Mouse (Mus musculus) hindbrain, embryonic 13.5 days (tissue): ENCODE results near the gene Gm17622. TPM values are rescaled to one million over a fixed set of nuclear protein-coding genes. Genes with fewer than 3 reads are reported as not detected.

Source experiments
- ATAC-seq: fragments of 200-750 bp; cut with Nextera tagmentation; 2 replicates; pipeline ENCODE4 v1.8.0; 2017; ENCODE audit warnings: moderate TSS enrichment; ENCODE audit not compliant: low FRiP score
- H3K27ac ChIP-seq: fragments of 300-500 bp; sonication (generic); 2 replicates; pipeline ENCODE4 v1.5.1; 2015; ENCODE audit warnings: inconsistent platforms, mild to moderate bottlenecking, moderate library complexity
- H3K27me3 ChIP-seq: fragments of 300-500 bp; sonication (generic); 2 replicates; pipeline ENCODE4 v1.6.1; 2015; ENCODE audit warnings: mild to moderate bottlenecking, inconsistent platforms
- H3K36me3 ChIP-seq: fragments of 300-500 bp; sonication (generic); 2 replicates; pipeline ENCODE4 v1.6.1; 2015; ENCODE audit warnings: mild to moderate bottlenecking, inconsistent platforms
- H3K4me1 ChIP-seq: fragments of 300-500 bp; sonication (generic); replicated peaks from 2 replicates; pipeline ENCODE4 v1.6.1; 2015; ENCODE audit warnings: inconsistent platforms
- H3K4me2 ChIP-seq: fragments of 300-500 bp; sonication (generic); 2 replicates; pipeline ENCODE4 v1.6.1; 2015; ENCODE audit warnings: inconsistent platforms, mild to moderate bottlenecking, moderate library complexity
- H3K4me3 ChIP-seq: fragments of 300-500 bp; sonication (generic); 2 replicates; pipeline ENCODE4 v1.5.1; 2015; ENCODE audit warnings: mild to moderate bottlenecking, inconsistent platforms
- H3K9ac ChIP-seq: fragments of 300-500 bp; sonication (generic); 2 replicates; pipeline ENCODE4 v1.6.1; 2015; ENCODE audit warnings: mild to moderate bottlenecking, inconsistent platforms
- H3K9me3 ChIP-seq: fragments of 300-500 bp; sonication (generic); 2 replicates; pipeline ENCODE4 v1.6.1; 2016; ENCODE audit warnings: inconsistent platforms
- WGBS: fragments of 180-500 bp; shearing (Covaris S2); methylation state at CpG from one replicate; pipeline ENCODE4 v1.1.7; 2015; 5-methylcytosine and 5-hydroxymethylcytosine counted together
- polyA plus RNA-seq: library from polyadenylated mRNA; unstranded; fragments of >200 nt; fragmentation: Nextera tagmentation; extraction: Ambion mirVana; gene quantifications from 2 replicates; pipeline ENCODE4 v1.2.1, GENCODE M21; 2015

Gm17622 gene
- not detected in 2 replicates for polyA plus RNA-seq

GRCm38 (mm10) chr13:96490433-96490832 lies at the start of gene Gm17622:
Gene Gm17622, plus strand, starts transcription at chr13:96490733.
- 97% methylated on average over 3 of the region's 3 CpGs for WGBS
- Histone ChIP-seq H3K9me3 (no peaks in the 10 kb centered on the region), H3K4me3 (no peak within 1 kb of the TSS), H3K27me3 (no peaks in the 10 kb centered on the region), H3K36me3 (peaks cover 11% of the 10 kb centered on the region), H3K9ac (no peak within 1 kb of the TSS), H3K4me1 (no peaks in the 10 kb centered on the region), H3K27ac (no peak within 1 kb of the TSS), H3K4me2 (no peak within 1 kb of the TSS)
- ATAC-seq, result no peak

DNA sequence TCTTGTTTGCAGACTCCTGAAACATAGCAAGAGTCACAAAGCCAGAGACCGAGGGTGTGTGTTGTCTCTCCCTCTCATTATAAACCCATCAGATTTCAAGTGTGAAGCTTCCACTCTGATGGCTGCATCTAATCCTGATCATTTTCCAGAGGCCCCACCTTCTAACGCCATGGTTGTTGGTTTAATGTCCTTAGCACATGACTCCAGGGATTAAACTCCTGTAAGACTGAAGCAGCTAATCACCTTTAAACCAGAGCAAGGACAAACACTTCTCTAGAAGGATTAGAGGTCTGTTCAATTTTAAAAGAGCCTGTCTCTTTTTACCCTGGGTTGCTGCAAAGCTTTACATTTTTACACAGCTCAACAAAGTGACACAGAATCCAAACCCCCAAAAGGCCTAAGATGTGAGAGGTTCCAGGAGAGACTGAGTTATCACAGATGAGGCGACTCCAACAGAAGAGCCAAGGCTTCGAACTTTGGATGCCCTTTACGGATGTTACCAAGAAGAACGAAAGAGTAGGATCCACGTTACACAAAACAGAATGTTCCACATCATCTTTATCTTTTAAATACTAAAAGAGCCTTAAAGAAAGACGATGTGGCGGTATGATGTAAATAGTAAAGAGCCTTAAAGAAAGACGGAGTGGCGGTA lies 40.2 kb upstream of the Gm17622 start:
- Histone ChIP-seq H3K4me3 (no peak overlapping the region), H3K9ac (no peak overlapping the region), H3K4me1 (no peaks in the 10 kb centered on the region), H3K27ac (no peak overlapping the region), H3K4me2 (no peak overlapping the region), H3K27me3 (no peaks in the 10 kb centered on the region), H3K36me3 (no peaks in the 10 kb centered on the region), H3K9me3 (no peaks in the 10 kb centered on the region)
- no peak for ATAC-seq
- 92% methylated on average over 11 of the region's 11 CpGs for WGBS

DNA sequence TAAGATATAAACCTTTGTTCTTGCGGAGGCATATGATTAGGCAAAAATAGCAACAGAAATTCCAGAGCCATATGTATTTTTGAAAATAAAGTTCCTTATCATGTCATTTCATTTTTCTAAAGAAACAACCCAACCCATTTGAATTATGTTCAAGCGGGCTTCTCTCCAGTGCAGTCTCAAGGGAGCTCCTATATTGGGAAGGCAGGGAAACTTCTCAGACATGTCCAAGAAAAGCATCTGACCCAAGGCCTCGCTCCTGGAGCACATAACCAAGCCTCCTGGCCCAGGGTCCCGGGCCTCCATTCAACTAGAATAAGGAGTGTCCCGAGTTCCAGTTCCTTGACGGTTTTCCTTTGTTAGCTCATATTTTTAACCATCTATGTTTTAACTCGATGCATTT lies 39.7 kb upstream of the Gm17622 start:
- Histone ChIP-seq H3K9me3 (no peaks in the 10 kb centered on the region), H3K27me3 (no peaks in the 10 kb centered on the region)
- WGBS, result 93% methylated on average over 7 of the region's 7 CpGs

DNA sequence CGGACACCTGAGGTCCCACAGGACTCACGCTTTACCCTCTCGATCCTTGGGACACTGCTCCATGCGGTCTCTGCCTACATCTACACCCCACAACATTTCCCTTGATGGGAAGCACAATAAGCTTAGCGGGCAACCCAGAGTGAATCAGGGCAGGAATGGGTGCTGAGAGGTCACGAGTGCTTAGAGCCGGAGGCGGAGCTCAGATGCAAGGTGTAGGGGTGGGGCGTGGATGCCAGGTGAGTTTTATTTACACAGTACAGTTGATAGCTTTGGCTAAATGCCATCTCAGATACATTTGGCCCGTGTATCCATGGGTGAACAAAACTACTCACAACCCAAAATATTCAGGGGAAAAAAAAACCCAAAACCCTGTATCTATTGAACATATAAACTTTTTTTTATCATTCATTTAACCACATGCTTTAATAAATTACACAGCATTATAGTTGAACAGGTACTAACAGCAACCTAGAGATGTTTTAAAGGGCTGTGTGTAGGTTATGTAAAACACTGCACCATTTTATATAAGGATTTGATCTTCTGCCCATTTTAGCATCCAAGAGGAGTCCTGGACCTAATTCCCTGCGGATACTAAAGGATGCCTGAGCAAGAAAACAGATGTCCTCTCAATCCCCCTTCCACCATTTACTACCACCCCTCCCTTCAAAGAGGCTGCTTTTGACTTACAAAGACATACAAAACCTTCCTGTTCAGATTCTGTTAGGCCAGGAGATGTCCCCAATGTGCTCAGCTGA lies 39.0 kb upstream of the Gm17622 start:
- no peak overlapping the region for H3K9ac ChIP-seq
- no peak overlapping the region for H3K27ac ChIP-seq
- no peaks in the 10 kb centered on the region for H3K36me3 ChIP-seq
- H3K4me1 ChIP-seq, result no peaks in the 10 kb centered on the region
- WGBS, result 89% methylated on average over 11 of the region's 11 CpGs
- no peak overlapping the region for H3K4me2 ChIP-seq
- no peak overlapping the region for H3K4me3 ChIP-seq
- ATAC-seq, result no peak
- H3K27me3 ChIP-seq, result no peaks in the 10 kb centered on the region
- H3K9me3 ChIP-seq, result no peaks in the 10 kb centered on the region

More for the DNA sequence above, 39.7 kb upstream of the Gm17622 start:
- no peak for ATAC-seq
- Histone ChIP-seq H3K27ac (no peak overlapping the region), H3K4me3 (no peak overlapping the region), H3K36me3 (no peaks in the 10 kb centered on the region), H3K4me2 (no peak overlapping the region), H3K4me1 (no peaks in the 10 kb centered on the region), H3K9ac (no peak overlapping the region)

DNA sequence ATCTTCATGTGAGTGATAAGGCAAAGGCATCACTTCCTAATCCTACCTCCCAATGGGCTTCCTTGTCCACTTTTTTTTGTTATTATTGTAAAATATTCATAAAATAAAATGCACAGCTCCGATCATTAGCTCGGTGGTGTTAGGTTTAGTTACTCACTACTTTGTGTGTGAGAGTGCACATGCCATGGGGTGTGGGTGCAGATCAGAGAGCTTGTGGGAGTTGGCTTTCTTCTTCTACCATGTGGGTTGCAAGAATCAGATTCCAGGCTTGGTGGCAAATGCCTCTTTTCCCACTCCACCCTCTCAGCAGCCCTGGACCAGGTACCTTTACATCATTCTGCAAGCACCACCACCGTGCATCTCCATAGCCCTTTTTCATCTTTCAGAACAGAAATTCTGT lies 37.9 kb upstream of the Gm17622 start:
- no peak overlapping the region for H3K27ac ChIP-seq
- no peaks in the 10 kb centered on the region for H3K4me1 ChIP-seq
- no peaks in the 10 kb centered on the region for H3K27me3 ChIP-seq
- H3K9me3 ChIP-seq, result no peaks in the 10 kb centered on the region
- no peak for ATAC-seq
- no peak overlapping the region for H3K4me2 ChIP-seq
- WGBS, result 96% methylated on average over 3 of the region's 3 CpGs
- no peak overlapping the region for H3K9ac ChIP-seq
- no peaks in the 10 kb centered on the region for H3K36me3 ChIP-seq
- H3K4me3 ChIP-seq, result no peak overlapping the region

- no peak for ATAC-seq
- no peaks in the 10 kb centered on the region for H3K4me1 ChIP-seq
- no peaks in the 10 kb centered on the region for H3K27me3 ChIP-seq
- H3K4me3 ChIP-seq, result no peak overlapping the region
- H3K36me3 ChIP-seq, result no peaks in the 10 kb centered on the region
- H3K9ac ChIP-seq, result no peak overlapping the region
- H3K9me3 ChIP-seq, result no peaks in the 10 kb centered on the region
- WGBS, result 80% methylated on average over 3 of the region's 3 CpGs
- no peak overlapping the region for H3K4me2 ChIP-seq
- H3K27ac ChIP-seq, result no peak overlapping the region
These were observed 36.2 kb upstream of the Gm17622 start for GRCm38 (mm10) chr13:96454288-96454687.

- H3K9me3 ChIP-seq, result no peaks in the 10 kb centered on the region
- 95% methylated on average over 5 of the region's 5 CpGs for WGBS
- no peak overlapping the region for H3K9ac ChIP-seq
- H3K4me2 ChIP-seq, result no peak overlapping the region
- no peak overlapping the region for H3K27ac ChIP-seq
- H3K4me1 ChIP-seq, result no peaks in the 10 kb centered on the region
- H3K27me3 ChIP-seq, result no peaks in the 10 kb centered on the region
- no peak overlapping the region for H3K4me3 ChIP-seq
- ATAC-seq, result no peak
- no peaks in the 10 kb centered on the region for H3K36me3 ChIP-seq
These were observed 33.0 kb upstream of the Gm17622 start for GRCm38 (mm10) chr13:96457566-96457965.

- H3K27ac ChIP-seq, result no peak overlapping the region
- no peaks in the 10 kb centered on the region for H3K36me3 ChIP-seq
- H3K27me3 ChIP-seq, result no peaks in the 10 kb centered on the region
- ATAC-seq, result no peak
- H3K4me3 ChIP-seq, result no peak overlapping the region
- no peak overlapping the region for H3K9ac ChIP-seq
- WGBS, result 84% methylated on average over 5 of the region's 5 CpGs
- H3K4me2 ChIP-seq, result no peak overlapping the region
- H3K4me1 ChIP-seq, result no peaks in the 10 kb centered on the region
- H3K9me3 ChIP-seq, result no peaks in the 10 kb centered on the region
These were observed 32.5 kb upstream of the Gm17622 start for GRCm38 (mm10) chr13:96458018-96458417.

GRCm38 (mm10) chr13:96458606-96459005 lies 31.9 kb upstream of the Gm17622 start:
- Histone ChIP-seq H3K9ac (no peak overlapping the region), H3K4me3 (no peak overlapping the region), H3K27me3 (no peaks in the 10 kb centered on the region), H3K4me2 (no peak overlapping the region), H3K27ac (no peak overlapping the region), H3K36me3 (no peaks in the 10 kb centered on the region), H3K9me3 (no peaks in the 10 kb centered on the region), H3K4me1 (no peaks in the 10 kb centered on the region)
- ATAC-seq, result no peak
- WGBS, result 87% methylated on average over 4 of the region's 4 CpGs

DNA sequence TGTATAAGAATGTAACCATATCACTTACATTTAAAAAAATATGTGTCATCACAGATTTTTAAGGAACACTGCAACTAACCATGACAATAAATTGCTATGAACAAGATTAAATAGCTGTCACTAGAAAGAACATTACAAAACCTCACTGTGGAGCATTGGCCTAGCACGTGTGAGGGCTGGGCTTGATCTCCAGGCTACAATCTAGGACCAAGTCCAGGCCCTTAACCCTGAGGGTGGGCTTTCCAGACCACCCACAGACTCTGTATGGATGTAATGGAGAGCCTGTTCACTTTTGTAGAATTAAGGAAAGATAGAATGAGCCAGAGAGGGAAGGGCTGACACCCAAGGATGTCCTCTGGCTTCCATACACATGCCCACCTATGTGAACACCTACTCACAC lies 27.9 kb upstream of the Gm17622 start:
- 71% methylated on average over 1 of the region's 1 CpGs for WGBS
- Histone ChIP-seq H3K4me3 (no peak overlapping the region), H3K9ac (no peak overlapping the region), H3K4me1 (no peaks in the 10 kb centered on the region), H3K36me3 (no peaks in the 10 kb centered on the region), H3K27me3 (no peaks in the 10 kb centered on the region), H3K4me2 (no peak overlapping the region), H3K9me3 (no peaks in the 10 kb centered on the region), H3K27ac (no peak overlapping the region)
- no peak for ATAC-seq

DNA sequence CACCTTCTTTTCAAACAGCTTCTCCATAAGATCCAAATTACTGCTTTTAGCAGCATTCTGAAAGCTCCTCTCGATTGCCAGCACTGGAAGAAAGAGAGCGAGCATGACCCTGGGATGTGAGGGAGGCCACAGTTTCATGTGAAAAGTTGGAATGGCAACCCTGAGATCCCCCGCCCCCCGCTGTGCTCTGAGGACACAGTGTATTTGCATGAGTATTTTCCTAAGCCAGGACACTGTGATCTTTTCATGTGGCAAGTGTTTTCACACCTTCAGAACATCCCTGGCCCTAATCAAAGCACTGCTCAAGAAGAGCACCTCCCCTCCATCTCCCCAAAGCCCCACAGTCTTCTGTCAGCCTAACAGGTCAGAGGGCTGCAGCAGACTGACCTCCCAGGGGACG lies 25.2 kb upstream of the Gm17622 start:
- Histone ChIP-seq H3K27ac (no peak overlapping the region), H3K9me3 (no peaks in the 10 kb centered on the region), H3K36me3 (no peaks in the 10 kb centered on the region), H3K4me3 (no peak overlapping the region), H3K4me2 (no peak overlapping the region), H3K27me3 (no peaks in the 10 kb centered on the region), H3K4me1 (no peaks in the 10 kb centered on the region), H3K9ac (no peak overlapping the region)
- no peak for ATAC-seq
- 52% methylated on average over 5 of the region's 5 CpGs for WGBS

- no peak overlapping the region for H3K27ac ChIP-seq
- 94% methylated on average over 5 of the region's 5 CpGs for WGBS
- H3K4me2 ChIP-seq, result no peak overlapping the region
- no peak for ATAC-seq
- H3K4me3 ChIP-seq, result no peak overlapping the region
- H3K27me3 ChIP-seq, result no peaks in the 10 kb centered on the region
- H3K9ac ChIP-seq, result no peak overlapping the region
- H3K36me3 ChIP-seq, result no peaks in the 10 kb centered on the region
- H3K4me1 ChIP-seq, result no peaks in the 10 kb centered on the region
- H3K9me3 ChIP-seq, result no peaks in the 10 kb centered on the region
These were observed 21.9 kb upstream of the Gm17622 start for GRCm38 (mm10) chr13:96468678-96469077.

GRCm38 (mm10) chr13:96470556-96470955 lies 20.0 kb upstream of the Gm17622 start:
- Histone ChIP-seq H3K9me3 (no peaks in the 10 kb centered on the region), H3K27me3 (no peaks in the 10 kb centered on the region), H3K4me1 (no peaks in the 10 kb centered on the region), H3K4me2 (no peak overlapping the region), H3K27ac (no peak overlapping the region), H3K9ac (no peak overlapping the region), H3K4me3 (no peak overlapping the region), H3K36me3 (no peaks in the 10 kb centered on the region)
- WGBS, result 88% methylated on average over 6 of the region's 6 CpGs
- ATAC-seq, result no peak
